Mouse (Mus musculus) lung, adult 2 months (tissue): ENCODE data around the gene Tenm3.

Experiments
- CTCF ChIP-seq: fragments of 200-500 bp; IDR thresholded peaks from 2 replicates; pipeline ENCODE4 v1.5.1; 2011; ENCODE audit warnings: mild to moderate bottlenecking, low read length, control low read depth; ENCODE audit not compliant: insufficient read depth
- POLR2A ChIP-seq: fragments of 200-500 bp; IDR thresholded peaks from 2 replicates; pipeline ENCODE4 v1.6.1; 2011; ENCODE audit warnings: low read depth, mild to moderate bottlenecking, control low read depth, low read length, borderline replicate concordance; ENCODE audit errors: extremely low read depth

DNA sequence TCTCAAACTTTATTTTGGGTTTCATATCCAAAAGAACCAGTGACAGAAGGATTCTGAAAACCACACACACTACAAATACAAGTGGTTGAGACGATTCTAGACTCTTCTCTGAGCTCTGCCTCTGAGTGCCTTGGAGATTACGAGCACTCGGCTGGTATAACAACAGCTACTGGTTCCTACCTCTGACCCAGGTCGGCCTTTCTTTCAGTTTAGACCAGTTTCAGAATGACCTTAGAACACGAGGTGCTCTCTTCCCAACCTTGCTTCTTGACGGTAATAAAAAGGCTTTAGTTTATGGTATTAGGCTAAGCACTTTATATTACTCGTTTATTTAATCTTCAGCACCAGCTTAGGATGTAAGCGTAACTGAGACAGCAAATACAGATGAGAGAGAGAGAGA lies 528.1 kb downstream of the Tenm3 start:
- TF ChIP-seq POLR2A (no peak), CTCF (no peak)
